Mouse (Mus musculus) adipocyte (in vitro differentiated cells): ENCODE measurements around the gene Stom.

Source experiments
- DNase-seq: peaks from one replicate; pipeline ENCODE4 v3.0.0-alpha.2; 2016; ENCODE audit warnings: low spot score

The Stom gene

GRCm38 (mm10) chr2:35272881-35273280, 63.9 kb downstream of the Stom start:
- no peak for DNase-seq

GRCm38 (mm10) chr2:35271817-35272216, 65.0 kb downstream of the Stom start:
- peak; percentile 87 for DNase-seq

GRCm38 (mm10) chr2:35270531-35270984, 66.2 kb downstream of the Stom start:
- DNase-seq, result peak; percentile 79

GRCm38 (mm10) chr2:35269716-35270260, 67.0 kb downstream of the Stom start:
- DNase-seq, result peak; percentile 87

- DNase-seq, result peak; percentile 82
Measured at GRCm38 (mm10) chr2:35269136-35269535, 67.6 kb downstream of the Stom start.

GRCm38 (mm10) chr2:35267876-35268566, 68.8 kb downstream of the Stom start:
- no peak for DNase-seq

GRCm38 (mm10) chr2:35267156-35267875, 69.5 kb downstream of the Stom start:
- no peak for DNase-seq

- no peak for DNase-seq
Measured at GRCm38 (mm10) chr2:35266251-35266905, 70.4 kb downstream of the Stom start.

GRCm38 (mm10) chr2:35265775-35266174, 71.0 kb downstream of the Stom start:
- DNase-seq, result no peak

- DNase-seq, result peak; percentile 89
Measured at GRCm38 (mm10) chr2:35265296-35265695, 71.5 kb downstream of the Stom start.

- no peak for DNase-seq
Measured at GRCm38 (mm10) chr2:35264095-35264494, 72.7 kb downstream of the Stom start.
